Mouse (Mus musculus) erythroblast, embryonic 14.5 days (primary cell): ENCODE results near the gene Map2k2. TPM values are rescaled to one million over a fixed set of nuclear protein-coding genes. Genes with fewer than 3 reads are reported as not detected.

Experiments used
- H3K27me3 ChIP-seq: 2 replicates; pipeline ENCODE4 v1.6.1; 2012; ENCODE audit warnings: inconsistent platforms; ENCODE audit not compliant: control insufficient read depth
- H3K36me3 ChIP-seq: 2 replicates; pipeline ENCODE4 v1.6.1; 2012; ENCODE audit warnings: mild to moderate bottlenecking, inconsistent platforms; ENCODE audit not compliant: control insufficient read depth
- H3K4me1 ChIP-seq: 2 replicates; pipeline ENCODE4 v1.6.1; 2012; ENCODE audit warnings: inconsistent platforms; ENCODE audit not compliant: control insufficient read depth
- H3K4me3 ChIP-seq: replicated peaks from 2 replicates; pipeline ENCODE3; 2012; ENCODE audit warnings: moderate library complexity, mild to moderate bottlenecking, inconsistent platforms
- H3K9me3 ChIP-seq: 2 replicates; pipeline ENCODE4 v1.6.1; 2012; ENCODE audit warnings: low read length, inconsistent platforms, mixed read lengths; ENCODE audit not compliant: control insufficient read depth
- GATA1 ChIP-seq: IDR thresholded peaks from 2 replicates; pipeline ENCODE4 v1.6.1; 2012; ENCODE audit warnings: low read length, inconsistent platforms, mixed read lengths
- TAL1 ChIP-seq: IDR thresholded peaks from 3 replicates; pipeline ENCODE4 v1.6.1; 2012; ENCODE audit warnings: low read length, inconsistent platforms, mixed read lengths
- polyA plus RNA-seq: library from polyadenylated mRNA; stranded (reverse); fragments of >175 nt; gene quantifications from 2 replicates; pipeline ENCODE4 v1.2.3, GENCODE M21; 2012

The Map2k2 gene
- polyA plus RNA-seq, 1 experiment = 89.1 TPM

DNA sequence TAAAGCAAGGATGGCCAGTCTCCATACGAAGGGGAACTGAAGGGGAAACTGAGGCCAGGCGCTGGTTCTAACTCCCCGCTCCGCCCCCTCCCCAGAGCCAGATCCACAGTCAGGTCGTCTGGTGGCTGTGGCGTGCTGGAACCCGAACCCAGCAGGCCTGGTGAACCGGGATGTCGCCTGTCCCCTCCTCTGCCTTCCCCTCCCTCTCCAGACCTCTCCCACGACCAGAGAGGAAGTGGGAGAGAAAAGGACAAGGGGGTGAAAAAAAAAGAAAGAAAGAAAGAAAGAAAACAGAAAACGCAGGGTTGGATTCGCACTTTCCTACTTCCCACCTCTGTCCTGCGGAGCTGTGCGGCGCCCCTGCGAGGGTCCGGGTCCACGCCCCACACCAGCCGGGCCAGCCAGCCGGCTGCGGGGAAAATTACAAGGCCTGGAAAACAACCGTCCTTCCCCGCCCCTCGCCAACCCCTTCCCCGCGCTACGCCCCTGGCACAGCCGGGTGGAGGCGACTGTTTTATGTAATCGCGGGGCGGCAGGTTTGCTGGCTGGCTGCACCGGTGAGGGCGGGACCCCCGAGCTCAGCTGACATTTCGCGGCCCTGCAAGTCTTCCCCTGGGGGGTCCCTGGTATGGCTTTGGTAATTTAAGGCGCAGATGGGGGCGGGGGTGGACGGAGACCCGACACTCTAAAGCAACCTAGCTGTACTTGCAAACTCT lies 29.4 kb downstream of the Map2k2 start, which contains the start of gene Zbtb7a:
Gene Zbtb7a, plus strand, starts transcription at position 255 of the 716 bp plus-strand sequence.
- TF ChIP-seq TAL1 (no peak), GATA1 (no peak)
- peaks cover 66% of the 10 kb centered on the region for H3K4me1 ChIP-seq
- no peaks in the 10 kb centered on the region for H3K27me3 ChIP-seq
- peak within 1 kb of the TSS; percentile 89 for H3K4me3 ChIP-seq
- H3K36me3 ChIP-seq = peaks cover 24% of the 10 kb centered on the region
- H3K9me3 ChIP-seq = no peaks in the 10 kb centered on the region

DNA sequence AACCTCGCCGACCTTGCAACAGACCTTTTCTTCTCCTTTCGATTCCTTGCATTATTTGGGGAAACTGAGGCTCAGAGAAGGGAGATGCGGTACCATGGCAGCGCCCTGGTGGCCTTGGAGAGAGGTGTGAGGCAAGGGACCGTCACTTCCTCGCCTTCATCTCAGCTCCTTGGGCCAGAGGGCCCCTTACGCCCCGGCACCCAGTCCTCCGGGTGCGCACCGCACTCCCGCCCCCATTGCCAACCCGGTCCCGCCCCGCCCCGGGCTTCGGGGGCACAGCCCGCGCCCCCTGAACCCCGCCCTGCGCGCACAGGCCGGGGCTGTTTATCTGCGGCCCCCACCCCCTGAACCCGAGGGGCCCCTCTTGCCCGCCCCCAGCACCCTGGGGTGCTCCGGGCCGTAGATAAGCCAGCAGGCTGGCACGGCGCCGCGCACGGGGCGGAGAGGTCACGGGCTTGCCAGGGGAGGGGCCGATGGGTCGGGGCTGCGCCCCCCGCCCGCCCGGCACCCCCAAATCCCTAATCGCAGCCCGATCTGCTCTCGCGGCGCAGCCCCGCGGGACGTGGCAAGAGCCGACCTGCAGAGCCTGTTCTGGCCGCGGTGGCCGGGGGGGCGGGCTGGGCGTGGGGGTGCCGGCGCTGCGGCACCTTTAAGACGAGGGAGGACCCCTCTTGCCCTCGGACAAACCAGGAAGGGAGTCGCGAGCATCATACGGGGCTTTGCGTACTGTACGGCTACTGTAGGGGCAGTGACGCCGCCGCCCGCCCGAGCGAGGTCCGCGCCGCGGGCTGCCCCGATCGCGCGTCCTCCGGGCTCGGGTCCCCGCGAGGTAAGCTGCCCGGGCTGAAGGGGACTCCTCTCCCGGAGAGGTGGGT lies 30.4 kb downstream of the Map2k2 start:
- Histone ChIP-seq H3K9me3 (no peaks in the 10 kb centered on the region), H3K27me3 (no peaks in the 10 kb centered on the region), H3K36me3 (peaks cover 34% of the 10 kb centered on the region), H3K4me1 (peaks cover 67% of the 10 kb centered on the region), H3K4me3 (peak overlapping the region; percentile 89)
- TF ChIP-seq TAL1 (no peak), GATA1 (peak; percentile 72)

GRCm38 (mm10) chr10:81136706-81137231 lies 31.1 kb downstream of the Map2k2 start:
- Histone ChIP-seq H3K27me3 (no peaks in the 10 kb centered on the region), H3K9me3 (no peaks in the 10 kb centered on the region), H3K4me3 (peak overlapping the region; percentile 89), H3K4me1 (peaks cover 73% of the 10 kb centered on the region), H3K36me3 (peaks cover 41% of the 10 kb centered on the region)
- no peak for TF ChIP-seq TAL1
- TF ChIP-seq GATA1 = no peak

DNA sequence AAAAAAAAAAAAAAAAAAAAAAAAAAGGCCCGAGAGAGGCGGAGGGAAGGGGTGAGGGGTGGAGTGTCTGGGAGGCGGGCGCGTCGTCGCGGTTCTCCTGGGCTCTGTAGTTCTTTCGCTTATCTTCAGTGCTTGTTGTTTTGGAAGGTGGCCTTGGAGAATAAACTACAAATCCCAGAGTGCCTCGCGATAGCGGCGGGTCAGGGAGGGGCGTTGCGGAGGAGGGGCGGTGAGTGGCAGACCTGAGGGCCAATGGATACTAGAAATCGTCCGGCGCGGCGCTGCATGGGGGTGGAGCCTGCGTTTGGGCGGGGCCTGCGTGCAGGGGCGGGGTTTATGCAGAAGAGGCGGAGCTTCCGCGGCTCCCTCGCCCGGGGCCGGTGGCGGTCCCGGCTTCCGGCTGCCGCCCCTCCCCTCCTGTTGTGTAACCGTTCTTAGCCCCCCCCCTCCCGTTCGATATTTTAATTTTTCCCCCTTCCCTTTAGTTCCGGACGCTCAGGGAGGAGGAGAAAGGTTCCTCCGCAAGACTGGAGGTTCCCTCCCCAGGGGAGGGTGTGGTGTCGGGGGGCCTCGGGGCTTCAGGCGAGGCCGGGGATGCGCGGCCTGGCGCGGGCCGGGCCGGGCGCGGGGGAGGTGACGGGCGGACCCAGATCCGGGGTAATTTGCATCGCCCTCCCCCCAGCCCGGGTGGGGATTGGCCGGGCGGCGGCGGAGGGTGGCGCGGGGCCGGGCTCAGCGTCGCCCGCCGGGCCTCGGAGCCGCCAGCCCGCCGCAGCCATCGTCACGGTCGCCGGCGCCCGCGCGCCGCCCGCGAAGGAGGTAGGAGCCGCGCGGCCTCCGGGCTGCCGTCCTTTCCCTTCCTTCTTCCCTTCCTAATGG lies 31.8 kb downstream of the Map2k2 start:
- H3K4me3 ChIP-seq = peak overlapping the region; percentile 89
- no peak; the same call in 2 of the 3 replicates for TF ChIP-seq TAL1
- TF ChIP-seq GATA1 = peak; percentile 64
- peaks cover 75% of the 10 kb centered on the region for H3K4me1 ChIP-seq
- peaks cover 2% of the 10 kb centered on the region for H3K9me3 ChIP-seq
- peaks cover 48% of the 10 kb centered on the region for H3K36me3 ChIP-seq
- H3K27me3 ChIP-seq = no peaks in the 10 kb centered on the region

DNA sequence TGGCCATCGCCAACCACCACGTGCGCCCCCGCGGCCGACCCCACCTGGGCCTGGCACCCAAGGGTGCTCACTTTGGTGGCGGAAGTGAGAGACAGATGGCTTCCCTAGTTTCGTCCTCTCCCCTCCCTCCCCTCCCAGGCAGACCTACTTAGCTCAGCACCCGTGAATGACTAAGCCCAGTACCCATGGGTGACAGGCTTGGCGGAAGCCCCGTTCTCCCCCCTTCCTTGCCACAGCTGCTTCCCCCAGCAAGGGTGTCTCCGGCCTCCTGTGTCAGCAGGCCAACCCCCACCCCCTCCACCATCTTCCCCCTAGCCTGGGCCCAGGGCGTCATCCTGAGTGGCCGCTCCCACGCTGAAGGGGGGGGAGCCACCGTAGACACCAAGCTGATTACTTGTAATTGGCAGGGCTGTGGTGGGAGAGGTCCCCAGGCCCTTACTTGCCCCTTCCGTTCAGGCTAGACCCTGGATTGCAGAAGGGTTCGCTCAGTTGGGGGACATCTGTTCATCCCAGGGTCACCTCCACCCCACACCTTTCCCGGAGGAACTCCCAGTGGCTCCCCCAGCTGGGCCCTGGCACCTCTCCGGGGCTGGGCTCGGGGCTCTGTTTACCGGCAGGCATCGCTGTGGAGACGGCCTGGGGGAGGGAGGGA lies 32.5 kb downstream of the Map2k2 start:
- Histone ChIP-seq H3K36me3 (peaks cover 54% of the 10 kb centered on the region), H3K27me3 (no peaks in the 10 kb centered on the region), H3K4me1 (peaks cover 77% of the 10 kb centered on the region), H3K4me3 (peak overlapping the region; percentile 89), H3K9me3 (peaks cover 8% of the 10 kb centered on the region)
- TF ChIP-seq GATA1 (no peak), TAL1 (no peak)

- TF ChIP-seq GATA1 (no peak), TAL1 (no peak)
- peaks cover 61% of the 10 kb centered on the region for H3K36me3 ChIP-seq
- H3K4me3 ChIP-seq = peak overlapping the region; percentile 89
- H3K4me1 ChIP-seq = peaks cover 78% of the 10 kb centered on the region
- peaks cover 16% of the 10 kb centered on the region for H3K9me3 ChIP-seq
- no peaks in the 10 kb centered on the region; the same call in 1 of the 2 replicates for H3K27me3 ChIP-seq
These were observed 33.3 kb downstream of the Map2k2 start for GRCm38 (mm10) chr10:81138821-81139528.

DNA sequence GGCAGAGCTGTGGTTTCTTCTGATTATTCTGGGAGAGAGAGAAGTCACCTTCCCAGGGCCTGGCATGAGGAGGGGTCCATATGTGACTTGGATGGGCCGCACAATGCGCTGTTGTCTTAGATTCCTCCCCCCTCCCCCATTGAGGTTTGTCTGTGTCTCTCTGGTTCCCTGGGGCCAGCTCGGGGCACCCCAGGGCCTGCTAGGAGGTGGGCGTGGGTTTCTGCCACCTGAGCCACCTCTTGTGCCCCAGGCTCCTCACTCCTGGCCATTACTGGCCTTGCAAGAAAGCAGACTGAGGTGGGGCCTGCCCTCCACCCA lies 33.8 kb downstream of the Map2k2 start:
- no peaks in the 10 kb centered on the region; the same call in 1 of the 2 replicates for H3K27me3 ChIP-seq
- no peak for TF ChIP-seq TAL1
- TF ChIP-seq GATA1 = no peak
- H3K36me3 ChIP-seq = peaks cover 66% of the 10 kb centered on the region
- H3K9me3 ChIP-seq = peaks cover 21% of the 10 kb centered on the region
- peak overlapping the region; percentile 89 for H3K4me3 ChIP-seq
- H3K4me1 ChIP-seq = peaks cover 78% of the 10 kb centered on the region
